Mouse (Mus musculus) retina, adult 2 months (tissue): ENCODE measurements around the gene D330020A13Rik.

Source experiments
- DNase-seq: peaks from one replicate; pipeline ENCODE4 v3.0.0-alpha.2; 2012; ENCODE audit warnings: low read depth, low spot score

Gene D330020A13Rik

GRCm38 (mm10) chr6:120294056-120294784, at the start of gene D330020A13Rik, which contains the start of gene B4galnt3:
Gene D330020A13Rik (plus strand): TSS chr6:120294364.
Gene B4galnt3 (minus strand): TSS chr6:120294559.
- no peak for DNase-seq

- no peak for DNase-seq
Observed at GRCm38 (mm10) chr6:120246676-120247075, 47.5 kb upstream of the D330020A13Rik start.

- DNase-seq = no peak
Observed at GRCm38 (mm10) chr6:120249831-120250230, 44.3 kb upstream of the D330020A13Rik start.

- DNase-seq = no peak
Observed at GRCm38 (mm10) chr6:120251010-120251409, 43.2 kb upstream of the D330020A13Rik start.

- DNase-seq = no peak
Observed at GRCm38 (mm10) chr6:120252741-120253140, 41.4 kb upstream of the D330020A13Rik start.

- no peak for DNase-seq
Observed at GRCm38 (mm10) chr6:120254640-120255039, 39.5 kb upstream of the D330020A13Rik start.

- DNase-seq = no peak
Observed at GRCm38 (mm10) chr6:120255144-120255543, 39.0 kb upstream of the D330020A13Rik start.

GRCm38 (mm10) chr6:120255701-120256100, 38.5 kb upstream of the D330020A13Rik start:
- DNase-seq = no peak

GRCm38 (mm10) chr6:120256431-120256935, 37.7 kb upstream of the D330020A13Rik start:
- DNase-seq = no peak

- no peak for DNase-seq
Observed at GRCm38 (mm10) chr6:120259481-120259880, 34.7 kb upstream of the D330020A13Rik start.

GRCm38 (mm10) chr6:120262886-120263531, 31.2 kb upstream of the D330020A13Rik start:
- no peak for DNase-seq

GRCm38 (mm10) chr6:120263608-120264007, 30.6 kb upstream of the D330020A13Rik start:
- DNase-seq = no peak

- no peak for DNase-seq
Observed at GRCm38 (mm10) chr6:120264151-120264550, 30.0 kb upstream of the D330020A13Rik start.

GRCm38 (mm10) chr6:120274181-120274580, 20.0 kb upstream of the D330020A13Rik start:
- no peak for DNase-seq

- DNase-seq = no peak
Observed at GRCm38 (mm10) chr6:120274887-120275286, 19.3 kb upstream of the D330020A13Rik start.

GRCm38 (mm10) chr6:120275301-120275700, 18.9 kb upstream of the D330020A13Rik start:
- no peak for DNase-seq

GRCm38 (mm10) chr6:120276874-120277449, 17.2 kb upstream of the D330020A13Rik start:
- no peak for DNase-seq

- DNase-seq = no peak
Observed at GRCm38 (mm10) chr6:120287279-120287678, 6.9 kb upstream of the D330020A13Rik start.

GRCm38 (mm10) chr6:120288541-120288940, 5.6 kb upstream of the D330020A13Rik start:
- no peak for DNase-seq

- no peak for DNase-seq
Observed at GRCm38 (mm10) chr6:120289430-120289829, 4.7 kb upstream of the D330020A13Rik start.

- DNase-seq = no peak
Observed at GRCm38 (mm10) chr6:120291396-120292009, 2.7 kb upstream of the D330020A13Rik start.

- no peak for DNase-seq
Observed at GRCm38 (mm10) chr6:120294785-120295133, 595 bp downstream of the D330020A13Rik start.
